Mouse (Mus musculus) kidney, embryonic 16.5 days (tissue): ENCODE measurements at regions not wholly inside any gene's neighbourhood (a gene's known extent, or its start where the extent isn't known, plus 50 kb on each side); places are given as distances from the start of the nearest gene placed in this dataset.

Source experiments
- ATAC-seq: fragments of 200-750 bp; cut with Nextera tagmentation; 2 replicates; pipeline ENCODE4 v1.8.0; 2017; ENCODE audit warnings: moderate TSS enrichment; ENCODE audit not compliant: low FRiP score, low TSS enrichment
- H3K27ac ChIP-seq: fragments of 300-500 bp; sonication (generic); 2 replicates; pipeline ENCODE4 v1.5.1; 2014; ENCODE audit warnings: low read length
- H3K27me3 ChIP-seq: fragments of 300-500 bp; sonication (generic); 2 replicates; pipeline ENCODE4 v1.6.1; 2014; ENCODE audit warnings: low read length, control low read depth, mixed read lengths; ENCODE audit not compliant: insufficient read depth
- H3K36me3 ChIP-seq: fragments of 300-500 bp; sonication (generic); 2 replicates; pipeline ENCODE4 v1.6.1; 2014; ENCODE audit warnings: low read length, control low read depth, mixed read lengths; ENCODE audit not compliant: insufficient read depth
- H3K4me1 ChIP-seq: fragments of 300-500 bp; sonication (generic); 2 replicates; pipeline ENCODE4 v1.6.1; 2014; ENCODE audit warnings: low read length, control low read depth, mixed read lengths; ENCODE audit not compliant: insufficient read depth
- H3K4me2 ChIP-seq: fragments of 300-500 bp; sonication (generic); replicated peaks from 2 replicates; pipeline ENCODE4 v1.6.1; 2014; ENCODE audit warnings: low read depth, low read length
- H3K4me3 ChIP-seq: fragments of 300-500 bp; sonication (generic); 2 replicates; pipeline ENCODE4 v1.5.1; 2014; ENCODE audit warnings: mild to moderate bottlenecking, low read length
- H3K9ac ChIP-seq: fragments of 300-500 bp; sonication (generic); replicated peaks from 2 replicates; pipeline ENCODE4 v1.6.1; 2014; ENCODE audit warnings: low read length
- H3K9me3 ChIP-seq: fragments of 300-500 bp; sonication (generic); 2 replicates; pipeline ENCODE4 v1.6.1; 2016; ENCODE audit warnings: low read length, control low read depth
- WGBS: fragments of 180-500 bp; shearing (Covaris S2); extraction: QIAGEN DNeasy Blood & Tissue Kit; methylation state at CpG from one replicate; pipeline ENCODE4 v1.1.7; 2014; 5-methylcytosine and 5-hydroxymethylcytosine counted together

DNA sequence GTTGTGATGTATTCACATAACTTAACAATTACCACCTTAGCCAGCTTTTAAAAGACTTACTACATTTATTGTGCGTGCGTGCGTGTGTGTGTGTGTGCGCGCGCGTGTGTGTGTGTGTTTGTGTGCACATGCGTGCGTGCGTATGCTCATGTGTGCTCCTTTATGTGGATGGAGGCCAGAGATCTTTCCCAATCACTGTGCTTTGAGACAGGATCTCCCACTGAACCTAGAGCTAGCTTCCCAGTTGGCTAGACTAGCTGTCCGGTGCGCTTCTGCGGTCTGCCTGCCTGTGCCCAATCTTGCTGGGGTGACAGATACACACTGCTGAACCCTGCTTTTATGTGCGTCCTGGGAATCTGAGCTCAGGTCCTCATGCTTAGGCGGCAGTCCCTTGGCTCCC lies 50.1 kb upstream of the Arhgap29 start:
- Histone ChIP-seq H3K4me2 (no peak overlapping the region), H3K36me3 (no peaks in the 10 kb centered on the region), H3K27me3 (no peaks in the 10 kb centered on the region), H3K4me1 (peaks cover 23% of the 10 kb centered on the region), H3K27ac (peak overlapping the region; percentile 79), H3K9ac (no peak overlapping the region), H3K9me3 (no peaks in the 10 kb centered on the region), H3K4me3 (no peak overlapping the region)
- 87% methylated on average over 15 of the region's 15 CpGs for WGBS
- no peak for ATAC-seq

DNA sequence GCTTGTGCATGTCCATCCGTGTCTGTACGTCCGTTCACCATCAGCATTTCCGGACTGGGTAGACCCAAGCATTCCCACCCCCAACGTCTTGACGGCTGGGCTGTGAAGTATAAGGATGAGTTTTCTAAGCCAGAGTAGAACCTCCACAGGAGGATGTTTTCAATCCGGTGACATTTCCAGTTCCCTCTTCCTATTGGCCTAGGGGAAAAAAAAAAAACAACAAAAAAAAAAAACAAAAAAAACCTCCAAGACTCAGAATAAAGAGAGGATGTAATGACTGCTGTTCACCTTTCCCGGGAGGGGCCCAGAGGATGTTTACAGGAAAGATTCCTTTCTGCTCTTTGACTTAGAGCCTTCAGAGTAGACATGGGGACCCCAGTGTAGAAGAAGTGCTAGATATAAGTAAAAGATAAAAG lies 51.9 kb upstream of the Arhgap29 start:
- ATAC-seq, result peak; percentile 40; the same call in 1 of the 2 replicates
- WGBS, result 47% methylated on average over 8 of the region's 8 CpGs
- Histone ChIP-seq H3K9me3 (no peaks in the 10 kb centered on the region), H3K9ac (no peak overlapping the region), H3K27ac (peak overlapping the region; percentile 58), H3K4me1 (peaks cover 23% of the 10 kb centered on the region), H3K27me3 (no peaks in the 10 kb centered on the region), H3K4me2 (peak overlapping the region; percentile 12; the same call in 1 of the 2 replicates), H3K36me3 (no peaks in the 10 kb centered on the region), H3K4me3 (no peak overlapping the region)

DNA sequence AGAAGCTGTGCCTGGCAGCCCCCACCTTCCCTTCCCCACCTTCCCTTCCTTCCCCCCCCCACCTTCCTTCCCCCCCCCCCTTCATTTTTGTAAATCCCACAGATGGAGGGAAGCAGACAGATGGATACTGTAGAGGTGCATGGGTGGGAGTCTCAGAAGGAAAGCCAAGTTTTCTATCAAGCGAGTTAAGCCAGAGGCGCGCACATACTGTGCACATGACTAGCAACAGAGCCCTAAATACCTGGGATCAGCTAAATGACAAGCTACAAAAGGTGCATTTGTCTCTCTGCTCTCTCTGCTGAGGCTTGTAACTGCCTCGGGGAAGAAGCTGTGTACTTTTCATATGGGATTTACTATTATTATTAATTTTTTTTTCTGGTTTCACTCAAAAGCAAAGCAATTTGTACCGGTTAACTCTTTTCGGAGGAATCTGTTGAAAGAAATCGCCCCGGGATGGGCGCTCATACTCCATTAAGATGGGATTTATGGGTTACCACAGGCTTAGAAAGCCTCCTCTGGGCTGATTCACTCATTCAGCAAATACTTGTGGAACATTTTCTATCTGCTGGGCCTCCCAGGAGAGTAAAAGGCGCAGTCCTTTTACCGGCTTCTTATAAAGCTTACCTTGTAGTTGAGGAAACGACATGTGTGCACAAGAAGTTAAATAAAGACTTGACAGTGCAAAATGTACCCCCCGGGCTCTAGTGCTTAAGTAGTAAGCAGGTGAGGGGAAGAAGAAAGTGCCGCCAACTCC lies 54.3 kb upstream of the Arhgap29 start:
- Histone ChIP-seq H3K27ac (no peak overlapping the region), H3K4me3 (no peak overlapping the region), H3K9me3 (no peaks in the 10 kb centered on the region), H3K4me1 (peaks cover 16% of the 10 kb centered on the region), H3K4me2 (no peak overlapping the region), H3K36me3 (no peaks in the 10 kb centered on the region), H3K27me3 (no peaks in the 10 kb centered on the region), H3K9ac (no peak overlapping the region)
- WGBS, result 77% methylated on average over 14 of the region's 14 CpGs
- no peak for ATAC-seq

DNA sequence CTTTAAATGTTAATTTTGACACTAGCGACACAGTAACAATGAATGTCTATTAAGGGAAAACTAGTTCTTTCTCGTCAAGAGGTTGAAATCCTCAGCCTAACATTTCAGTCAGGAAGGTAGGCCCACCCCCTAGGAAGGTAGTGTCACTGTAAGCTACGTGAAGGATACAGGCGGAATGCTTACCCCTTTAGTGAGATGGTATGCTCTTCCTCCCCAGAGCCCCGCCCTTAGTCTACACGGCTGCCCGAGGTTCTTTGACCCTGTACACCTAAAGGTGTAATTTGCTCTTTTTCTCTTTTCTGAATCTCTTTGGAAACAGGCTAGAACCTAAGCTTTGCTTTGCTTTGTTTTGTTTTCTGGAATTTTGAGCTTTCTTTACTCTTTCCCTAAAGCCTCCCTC lies 58.7 kb upstream of the Arhgap29 start:
- H3K9me3 ChIP-seq, result no peaks in the 10 kb centered on the region
- ATAC-seq, result no peak
- no peaks in the 10 kb centered on the region for H3K27me3 ChIP-seq
- 71% methylated on average over 7 of the region's 7 CpGs for WGBS
- no peaks in the 10 kb centered on the region for H3K36me3 ChIP-seq
- H3K27ac ChIP-seq, result no peak overlapping the region
- H3K9ac ChIP-seq, result no peak overlapping the region
- H3K4me3 ChIP-seq, result no peak overlapping the region
- H3K4me1 ChIP-seq, result peaks cover 18% of the 10 kb centered on the region
- H3K4me2 ChIP-seq, result no peak overlapping the region

DNA sequence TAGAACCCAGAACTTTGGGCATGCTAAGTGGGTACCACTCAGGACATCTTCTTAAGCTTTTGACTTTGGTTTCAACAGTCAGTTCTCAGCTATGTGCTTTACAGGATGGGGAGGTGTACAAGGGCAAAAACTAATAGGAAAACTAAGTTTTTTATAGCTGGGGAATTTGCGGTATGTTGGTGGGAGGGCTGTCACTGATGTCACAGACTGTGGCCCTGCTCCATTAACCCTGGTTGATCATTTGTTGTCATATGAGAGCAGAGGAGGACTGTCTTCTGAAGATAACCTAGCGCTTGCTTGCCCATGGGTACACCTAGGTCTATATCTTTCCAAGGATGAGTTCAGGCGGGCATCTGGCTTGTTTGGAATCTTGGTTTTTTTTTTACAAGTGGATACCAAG lies 59.7 kb upstream of the Arhgap29 start:
- ATAC-seq, result peak; percentile 64; the same call in 1 of the 2 replicates
- no peak overlapping the region for H3K9ac ChIP-seq
- H3K27me3 ChIP-seq, result no peaks in the 10 kb centered on the region
- peaks cover 23% of the 10 kb centered on the region for H3K4me1 ChIP-seq
- no peak overlapping the region for H3K4me2 ChIP-seq
- WGBS, result 42% methylated on average over 3 of the region's 3 CpGs
- no peak overlapping the region for H3K27ac ChIP-seq
- H3K36me3 ChIP-seq, result no peaks in the 10 kb centered on the region
- no peaks in the 10 kb centered on the region for H3K9me3 ChIP-seq
- H3K4me3 ChIP-seq, result no peak overlapping the region

DNA sequence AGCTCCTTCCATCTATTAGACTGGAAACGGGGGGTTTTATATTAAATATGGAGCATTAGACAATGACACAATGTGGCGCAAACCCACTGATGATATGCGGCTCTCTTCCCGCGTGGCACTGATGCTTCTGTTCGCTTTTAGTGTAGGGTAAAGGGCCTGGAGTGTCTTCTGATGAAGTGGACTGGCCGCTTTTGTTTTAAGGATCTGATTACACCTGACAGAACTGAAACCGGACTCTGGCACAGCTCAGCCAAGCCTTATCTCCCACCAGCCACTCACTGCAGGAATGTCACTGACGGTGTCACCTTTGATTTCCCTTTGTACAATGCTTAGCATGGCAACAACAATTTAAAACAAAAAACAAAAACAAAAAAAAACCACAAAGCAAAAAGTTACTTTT lies 61.0 kb upstream of the Arhgap29 start:
- no peaks in the 10 kb centered on the region for H3K27me3 ChIP-seq
- no peak overlapping the region for H3K27ac ChIP-seq
- no peaks in the 10 kb centered on the region for H3K9me3 ChIP-seq
- no peak overlapping the region for H3K4me3 ChIP-seq
- 29% methylated on average over 9 of the region's 9 CpGs for WGBS
- H3K4me2 ChIP-seq, result peak overlapping the region; percentile 32
- H3K9ac ChIP-seq, result no peak overlapping the region
- no peak; the same call in 1 of the 2 replicates for ATAC-seq
- H3K4me1 ChIP-seq, result peaks cover 36% of the 10 kb centered on the region
- no peaks in the 10 kb centered on the region for H3K36me3 ChIP-seq

DNA sequence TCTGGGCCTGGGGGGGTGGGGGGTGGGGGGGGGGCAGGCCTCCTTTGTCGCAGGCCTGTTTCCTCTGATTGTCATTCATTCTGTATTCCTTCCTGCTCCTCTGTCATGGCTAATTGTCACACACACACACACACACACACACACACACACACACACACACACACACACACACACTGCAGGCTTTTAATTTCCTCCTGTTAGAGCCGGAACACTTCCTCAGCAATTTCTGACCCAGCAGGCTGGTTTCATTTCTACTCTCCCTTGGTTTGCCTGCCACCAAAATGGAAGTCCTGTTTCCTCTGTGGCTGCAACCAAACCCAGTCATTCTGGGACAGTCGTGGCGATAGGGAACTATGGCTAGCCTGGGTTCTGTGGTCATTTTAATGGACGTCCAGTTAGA lies 61.8 kb upstream of the Arhgap29 start:
- Histone ChIP-seq H3K4me1 (peaks cover 43% of the 10 kb centered on the region), H3K9me3 (no peaks in the 10 kb centered on the region), H3K27me3 (no peaks in the 10 kb centered on the region), H3K27ac (peak overlapping the region; percentile 73; the same call in 1 of the 2 replicates), H3K9ac (no peak overlapping the region; the same call in 1 of the 2 replicates), H3K4me3 (no peak overlapping the region), H3K36me3 (no peaks in the 10 kb centered on the region), H3K4me2 (0 out of 2 replicates have a peak overlapping the region, but pooled peaks have one; percentile 32)
- ATAC-seq, result no peak
- 37% methylated on average over 5 of the region's 5 CpGs for WGBS

DNA sequence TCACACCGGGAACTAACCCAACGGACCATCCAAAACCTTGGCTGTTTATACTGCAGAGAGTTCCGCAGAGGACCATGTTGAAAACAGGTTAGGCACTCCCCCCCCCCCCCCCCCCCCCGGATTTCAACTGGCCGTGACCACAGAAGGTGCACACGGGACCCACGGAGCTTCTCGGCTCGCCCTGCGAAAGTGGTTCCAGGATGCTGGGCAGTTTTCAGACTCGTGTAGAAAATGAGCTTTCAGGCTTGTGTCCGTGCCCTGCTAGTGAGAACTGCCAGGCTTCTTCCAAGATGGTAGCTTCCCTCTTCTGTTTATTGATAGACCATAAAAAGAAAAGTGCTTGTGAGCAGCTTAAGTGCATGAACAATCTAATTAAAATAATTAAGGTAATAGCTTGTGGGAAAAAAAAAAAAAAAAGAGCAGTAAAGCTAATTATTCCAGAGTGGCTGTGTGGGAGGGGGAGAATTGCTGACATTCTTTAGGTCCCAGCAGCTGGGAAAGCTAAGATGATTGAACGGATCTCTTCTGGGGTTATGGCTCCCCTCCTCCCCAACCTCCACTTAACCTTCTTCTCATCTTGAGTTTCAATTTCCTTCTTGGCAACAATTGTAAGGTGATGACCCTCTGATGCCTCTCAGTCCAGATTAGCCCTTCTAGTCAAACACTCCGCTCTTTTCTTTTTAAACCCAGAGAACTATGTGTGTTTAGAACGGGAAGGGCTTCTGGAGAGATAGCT lies 65.3 kb upstream of the Arhgap29 start:
- Histone ChIP-seq H3K27me3 (no peaks in the 10 kb centered on the region), H3K27ac (peak overlapping the region; percentile 72), H3K9ac (0 out of 2 replicates have a peak overlapping the region, but pooled peaks have one; percentile 26), H3K4me1 (peaks cover 42% of the 10 kb centered on the region), H3K9me3 (no peaks in the 10 kb centered on the region), H3K4me2 (peak overlapping the region; percentile 49), H3K4me3 (peak overlapping the region; percentile 21; the same call in 1 of the 2 replicates), H3K36me3 (no peaks in the 10 kb centered on the region)
- WGBS, result 12% methylated on average over 14 of the region's 15 CpGs
- ATAC-seq, result peak; percentile 26; the same call in 1 of the 2 replicates

DNA sequence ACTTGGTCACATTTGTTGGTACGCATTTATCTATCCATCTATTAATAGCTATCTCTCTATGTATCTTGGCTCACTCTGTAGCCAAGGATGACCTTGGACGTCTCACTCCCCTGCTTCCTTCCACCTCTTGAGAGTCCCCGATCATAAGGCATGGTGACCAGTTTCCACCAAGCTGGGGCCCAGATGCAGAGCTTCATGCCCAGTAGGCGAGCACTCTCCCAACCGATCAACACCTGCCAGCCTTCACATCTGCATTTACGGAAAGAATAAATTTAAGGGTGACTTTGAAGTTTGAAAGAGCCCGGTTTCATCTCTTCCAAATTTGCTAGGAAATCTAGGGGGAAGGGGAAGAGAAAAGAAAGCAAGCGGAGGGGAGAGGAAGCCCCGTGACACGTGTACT lies 66.0 kb upstream of the Arhgap29 start:
- H3K4me2 ChIP-seq, result peak overlapping the region; percentile 49
- 35% methylated on average over 10 of the region's 10 CpGs for WGBS
- H3K9me3 ChIP-seq, result no peaks in the 10 kb centered on the region
- no peaks in the 10 kb centered on the region for H3K27me3 ChIP-seq
- peak overlapping the region; percentile 72 for H3K27ac ChIP-seq
- 0 out of 2 replicates have a peak overlapping the region, but pooled peaks have one; percentile 26 for H3K9ac ChIP-seq
- no peak for ATAC-seq
- peaks cover 40% of the 10 kb centered on the region for H3K4me1 ChIP-seq
- H3K4me3 ChIP-seq, result peak overlapping the region; percentile 21; the same call in 1 of the 2 replicates
- H3K36me3 ChIP-seq, result no peaks in the 10 kb centered on the region
